Comparison of ENCODE assay signal across 12 mouse cellular contexts in genomic region chr5:104068751-104069150, GRCm38 (mm10). TPM values are rescaled to one million over a fixed set of nuclear protein-coding genes. Genes with fewer than 3 reads are reported as not detected.
DNase-seq lines count a peak whose midpoint lies in the region; ATAC-seq and TF ChIP-seq lines count a peak whose summit lies in the region.
"Had no signal": no experiment of that assay in that cellular context is flagged by ENCODE, and none has a peak within 500 bp of the region (broad histone marks: within the 10 kb centered on the region; RNA-seq: fewer than 3 reads in every experiment).

No protein-coding gene starts in this region.

- intact Hi-C loops in left cerebral cortex, adult 2 months (cut with DNase I), result no loop called here
- intact Hi-C loops in left cerebral cortex, postnatal 36 days (cut with DNase I), result no loop called here

- no peak overlapping the region for H3K4me3 ChIP-seq in left cerebral cortex, adult 2 months
- H3K4me3 ChIP-seq: erythroblast, embryonic 14.5 days; stomach, embryonic 15.5 days had no signal

- peak; percentile 61 for TF ChIP-seq CTCF in left cerebral cortex, adult 2 months (IDR thresholded peaks at IDR 0.05)

- ATAC-seq in megakaryocyte-erythroid progenitor cell, adult 5-6 weeks (replicated peaks; ENCODE audit: low FRiP score, low TSS enrichment, poor library complexity, severe bottlenecking), result peak; percentile 90

- no peak overlapping the region for H3K27ac ChIP-seq in left cerebral cortex, adult 2 months
- H3K27ac ChIP-seq: stomach, embryonic 15.5 days had no signal

- peak; percentile 36 for DNase-seq in adrenal gland, postnatal 14 days
- DNase-seq in adrenal gland, adult 8-10 months, result no peak
- peak in 1 of 2 experiments; percentile 41 for DNase-seq in left cerebral cortex, adult 2 months (ENCODE audit: extremely low spot score in 1 of 2, low spot score in 2 of 2)
- no peak for DNase-seq in left cerebral cortex, postnatal 36 days (ENCODE audit: low spot score in 2 of 2)
- peak; percentile 56 for DNase-seq in ZHBTc4 (ENCODE audit: low read depth, low spot score)
- DNase-seq in ovary, postnatal 10 days (ENCODE audit: low spot score), result no peak
- no peak for DNase-seq in urinary bladder, adult 2 months (ENCODE audit: low spot score)

RNA-seq across cellular contexts. Expression of gene Gm17660, which starts 8.7 kb away (rescaled TPM):
- not detected in 2 replicates for total RNA-seq in adrenal gland, postnatal 14 days (2021)
- not detected for total RNA-seq in adrenal gland, adult 8-10 months (2022)
- total RNA-seq in left cerebral cortex, adult 2 months (2021), result not detected
- 1 to 10 TPM in 1 of 2 experiments, not detected in 1; 1.0 TPM for total RNA-seq in left cerebral cortex, postnatal 36 days (2021)
- not detected in 2 replicates for total RNA-seq in megakaryocyte-erythroid progenitor cell, adult 5-6 weeks (2014; fragmentation: Nextera tagmentation)
- not detected in 2 replicates for total RNA-seq in megakaryocyte-erythroid progenitor cell, adult 5-6 weeks (2017)
- polyA plus RNA-seq in urinary bladder, adult 2 months (2012; rRNA removed), result not detected in 2 replicates
- polyA plus RNA-seq: C2C12; erythroblast, embryonic 14.5 days; limb, embryonic 14.5 days; stomach, embryonic 15.5 days had no signal

RNA-seq across cellular contexts. Expression of gene Nudt9, which starts 22.6 kb away (rescaled TPM):
- total RNA-seq in adrenal gland, postnatal 14 days (2021), result 56.5 and 60.0 TPM in 2 replicates
- total RNA-seq in adrenal gland, adult 8-10 months (2022), result 10 to 100 TPM; 50.5 to 60.0 (median 58.2) TPM
- total RNA-seq in left cerebral cortex, adult 2 months (2021), result 10 to 100 TPM; 66.1 to 68.4 TPM
- 10 to 100 TPM; 55.7 to 66.0 TPM for total RNA-seq in left cerebral cortex, postnatal 36 days (2021)
- total RNA-seq in megakaryocyte-erythroid progenitor cell, adult 5-6 weeks (2014; fragmentation: Nextera tagmentation), result 117 and 120 TPM in 2 replicates
- total RNA-seq in megakaryocyte-erythroid progenitor cell, adult 5-6 weeks (2017), result 159 and 167 TPM in 2 replicates
- polyA plus RNA-seq in urinary bladder, adult 2 months (2012; rRNA removed), result 50.6 and 55.6 TPM in 2 replicates

RNA-seq across cellular contexts. Expression of gene Sparcl1, which starts 44.8 kb away (rescaled TPM):
- total RNA-seq in adrenal gland, postnatal 14 days (2021), result 113 and 137 TPM in 2 replicates
- 10 to 100 TPM; 33.3 to 48.7 (median 41.3) TPM for total RNA-seq in adrenal gland, adult 8-10 months (2022)
- 1,000 to 10,000 TPM; 1,525 to 1,546 TPM for total RNA-seq in left cerebral cortex, adult 2 months (2021)
- total RNA-seq in left cerebral cortex, postnatal 36 days (2021), result 1,000 to 10,000 TPM; 1,441 to 1,623 TPM
- not detected in 2 replicates for total RNA-seq in megakaryocyte-erythroid progenitor cell, adult 5-6 weeks (2014; fragmentation: Nextera tagmentation)
- total RNA-seq in megakaryocyte-erythroid progenitor cell, adult 5-6 weeks (2017), result not detected in 2 replicates
- 1,512 and 1,967 TPM in 2 replicates for polyA plus RNA-seq in urinary bladder, adult 2 months (2012; rRNA removed)
- polyA plus RNA-seq: C2C12; erythroblast, embryonic 14.5 days had no signal

RNA-seq across cellular contexts. Expression of gene Hsd17b11, which starts 47.0 kb away (rescaled TPM):
- 51.0 and 60.5 TPM in 2 replicates for total RNA-seq in adrenal gland, postnatal 14 days (2021)
- 10 to 100 TPM; 77.7 to 87.8 (median 80.6) TPM for total RNA-seq in adrenal gland, adult 8-10 months (2022)
- 10 to 100 TPM; 42.3 to 42.7 TPM for total RNA-seq in left cerebral cortex, adult 2 months (2021)
- total RNA-seq in left cerebral cortex, postnatal 36 days (2021), result 10 to 100 TPM; 42.5 to 46.7 TPM
- total RNA-seq in megakaryocyte-erythroid progenitor cell, adult 5-6 weeks (2014; fragmentation: Nextera tagmentation), result 4.9 and 5.6 TPM in 2 replicates
- total RNA-seq in megakaryocyte-erythroid progenitor cell, adult 5-6 weeks (2017), result 10.9 and 23.0 TPM in 2 replicates
- 77.1 and 90.8 TPM in 2 replicates for polyA plus RNA-seq in urinary bladder, adult 2 months (2012; rRNA removed)

Comparison
In these comparisons a context has a peak if more than half of its experiments do, and no peak if none do; other contexts are left out.
1. DNase-seq: peak in adrenal gland, postnatal 14 days (single experiment) and ZHBTc4 (single experiment); none in adrenal gland, adult 8-10 months (single experiment), left cerebral cortex, postnatal 36 days (0 of 2), ovary, postnatal 10 days (single experiment) and urinary bladder, adult 2 months (single experiment).
2. RNA of gene Sparcl1, which starts 44.8 kb away (total RNA-seq): 1,441 to 1,623 TPM in left cerebral cortex, postnatal 36 days, 1,525 to 1,546 TPM in left cerebral cortex, adult 2 months, 113 to 137 TPM in adrenal gland, postnatal 14 days and 33.3 to 48.7 TPM in adrenal gland, adult 8-10 months; not detected in megakaryocyte-erythroid progenitor cell, adult 5-6 weeks; every median in the first group is over 10 times any median in the second.